Mouse (Mus musculus) monocyte, adult 2 months (primary cell): Measurements from ENCODE around the gene Actn2.

Experiments used
- DNase-seq, 2 experiments: peaks; one replicate each; pipeline ENCODE4 v3.0.0; 2022; ENCODE audit warnings: low spot score in 2 of 2, low read depth in 1 of 2

The Actn2 gene

DNA sequence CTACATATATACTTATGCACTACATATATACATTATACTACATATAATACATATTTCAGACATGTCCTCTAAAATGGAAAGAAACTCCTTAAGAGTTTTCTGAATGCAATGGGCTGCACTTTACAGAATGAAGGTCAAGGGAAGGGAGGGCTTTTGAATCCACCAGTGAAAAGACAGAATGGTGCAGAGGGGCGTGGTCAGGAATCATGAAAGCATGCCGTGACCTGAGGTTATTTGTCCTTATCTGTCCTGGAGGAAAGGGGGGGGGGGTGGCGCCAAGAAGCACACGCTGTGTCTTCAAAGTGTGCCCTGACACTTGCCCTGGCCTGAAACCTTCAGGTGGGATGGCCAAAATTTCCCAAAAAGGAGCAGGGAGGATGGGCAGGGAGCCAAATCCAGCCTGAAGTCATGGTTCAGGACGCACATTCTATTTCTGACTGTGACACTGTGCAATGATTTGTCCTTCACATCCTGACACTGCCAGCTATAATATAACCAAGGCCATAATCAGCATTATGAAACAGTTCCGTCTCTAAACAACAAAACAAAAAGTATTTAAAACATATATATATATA lies 23.3 kb downstream of the Actn2 start:
- no peak for DNase-seq

DNA sequence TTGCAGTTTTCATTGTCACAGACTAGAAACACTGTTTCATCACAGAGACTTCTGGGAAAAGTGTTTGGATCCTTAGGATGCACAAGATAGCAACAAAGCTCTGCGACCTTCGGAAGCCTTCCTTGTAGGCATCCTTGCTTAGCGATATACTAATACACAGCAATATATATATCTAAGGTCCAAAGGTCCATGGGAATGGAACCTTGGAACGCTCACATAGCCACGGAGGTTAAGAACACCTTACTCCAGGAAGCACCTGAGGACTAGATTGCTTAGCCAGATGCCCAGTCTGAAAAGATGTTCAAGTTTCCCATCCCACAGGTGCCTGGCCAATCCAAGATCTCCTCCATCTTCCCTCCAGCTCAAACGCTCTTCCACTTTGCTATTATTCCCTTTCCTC lies 26.4 kb downstream of the Actn2 start:
- DNase-seq = no peak

DNA sequence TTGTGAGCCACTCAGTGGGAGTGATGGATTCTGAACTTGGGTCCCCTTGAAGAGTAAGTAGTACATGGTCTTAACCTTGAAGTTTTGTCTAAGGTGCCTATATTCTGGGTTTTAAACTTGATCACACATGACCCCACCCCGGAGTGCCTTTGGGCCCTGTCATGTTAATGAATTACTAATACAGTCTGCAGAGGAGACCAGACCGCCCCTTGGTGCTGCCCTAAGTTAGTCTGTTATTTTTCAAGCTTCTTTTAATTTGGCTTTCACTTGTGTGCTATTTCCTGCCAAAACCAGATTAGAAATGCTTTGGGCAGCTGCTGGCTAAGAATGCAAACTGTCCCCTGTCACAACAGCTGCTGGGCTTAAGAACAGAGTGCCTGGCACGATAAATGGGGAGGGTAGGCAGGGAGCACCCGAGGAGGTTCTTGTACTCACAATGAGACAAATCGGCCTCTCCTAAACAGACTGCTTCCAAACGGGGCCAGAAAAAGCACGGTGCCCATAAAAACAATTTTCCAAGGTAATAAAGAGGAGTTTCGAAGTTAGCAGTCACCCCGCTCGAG lies 28.5 kb downstream of the Actn2 start:
- DNase-seq = no peak

DNA sequence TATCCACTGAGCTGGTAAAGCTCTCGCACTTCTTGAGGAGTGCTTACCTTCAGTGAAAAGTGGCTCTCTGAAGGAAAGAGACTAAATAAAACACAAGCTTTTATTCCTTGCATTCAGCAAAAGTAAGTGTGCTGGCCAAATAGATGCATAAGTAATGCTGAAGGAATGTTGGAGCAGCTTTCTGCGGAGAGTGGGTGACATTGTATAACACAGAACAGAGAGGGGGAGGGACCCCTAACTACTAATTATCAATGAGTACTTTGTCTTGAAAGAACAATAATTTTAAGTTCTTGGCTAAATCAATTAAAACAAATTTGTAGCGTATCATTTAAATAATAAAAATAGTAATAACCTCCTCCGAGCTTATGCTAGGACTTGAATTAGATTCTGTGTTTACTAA lies 29.2 kb downstream of the Actn2 start:
- no peak for DNase-seq

DNA sequence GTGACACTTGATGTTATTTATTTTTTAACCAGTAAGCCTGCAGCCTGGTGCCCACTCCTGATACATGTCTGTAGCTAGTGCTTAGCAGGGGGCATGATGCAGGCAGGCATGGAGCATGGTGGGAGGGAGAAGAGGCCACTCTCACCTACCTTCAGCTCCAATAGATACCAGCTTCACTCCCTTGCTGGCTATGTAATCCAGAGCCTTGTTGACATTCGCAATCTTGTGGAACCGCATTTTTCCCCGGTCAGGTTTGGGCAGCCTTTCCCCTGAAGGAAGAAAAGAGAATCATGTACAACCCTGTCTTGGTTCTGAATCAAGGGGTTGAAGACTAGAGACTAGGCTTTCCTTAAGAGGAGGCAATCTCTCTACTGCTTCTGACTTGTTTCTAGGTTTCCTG lies 31.1 kb downstream of the Actn2 start:
- no peak for DNase-seq

DNA sequence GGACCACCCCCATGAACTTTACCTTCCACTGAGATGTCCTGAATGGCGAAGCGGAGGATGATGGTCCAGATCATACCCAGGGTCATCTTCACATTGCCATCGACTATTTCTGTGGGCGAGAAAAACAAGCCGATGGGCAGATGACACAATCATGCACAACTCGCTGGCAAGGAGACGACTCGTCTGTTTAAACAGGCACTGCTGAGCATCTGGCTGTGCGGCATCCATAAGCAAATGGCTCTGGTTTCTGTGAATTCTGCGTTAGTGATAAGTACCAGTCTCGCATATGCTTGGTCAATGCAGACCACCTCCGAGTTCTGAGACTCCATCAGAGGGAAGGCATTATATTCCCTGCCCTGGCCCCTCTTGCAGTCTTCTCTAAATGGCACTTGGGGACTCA lies 31.7 kb downstream of the Actn2 start:
- no peak for DNase-seq

DNA sequence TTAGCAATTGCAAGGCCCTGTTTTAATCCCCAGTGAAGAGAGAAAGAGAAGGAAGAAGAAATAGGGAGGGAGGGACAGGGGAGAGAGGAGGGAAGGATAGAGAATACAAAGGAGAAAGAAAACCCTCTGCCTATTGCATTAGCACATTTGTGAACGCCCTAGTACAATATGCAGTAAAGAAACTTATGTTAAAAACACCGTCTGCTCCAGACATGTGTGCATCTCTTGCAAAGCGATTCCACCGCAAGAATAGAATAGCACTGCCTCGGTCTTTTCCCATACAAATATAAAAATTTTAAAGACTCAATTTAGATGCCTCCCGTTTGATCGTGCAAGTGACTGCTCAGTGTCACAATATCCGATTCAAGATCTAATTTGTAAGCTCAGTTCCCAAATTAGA lies 32.1 kb downstream of the Actn2 start:
- DNase-seq = no peak

DNA sequence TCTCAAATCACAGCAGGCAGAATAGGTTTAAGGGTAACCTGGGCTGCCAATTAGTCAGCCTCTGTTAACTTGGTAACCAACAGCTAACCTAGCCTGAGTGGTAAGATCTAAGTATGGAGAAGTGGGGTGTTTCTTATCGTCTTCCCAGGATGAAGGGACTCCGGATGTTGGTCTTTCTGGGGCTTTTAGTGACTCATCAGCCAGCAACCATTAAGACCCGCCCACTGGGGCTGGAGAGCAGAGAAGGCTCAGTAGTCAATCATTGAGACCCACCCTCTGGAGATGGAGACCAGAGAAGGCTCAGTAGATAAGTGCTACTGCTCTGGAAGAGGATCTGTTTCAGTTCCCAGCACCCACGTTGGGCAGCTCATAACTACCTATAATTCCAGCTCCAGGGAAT lies 33.3 kb downstream of the Actn2 start:
- DNase-seq = no peak

DNA sequence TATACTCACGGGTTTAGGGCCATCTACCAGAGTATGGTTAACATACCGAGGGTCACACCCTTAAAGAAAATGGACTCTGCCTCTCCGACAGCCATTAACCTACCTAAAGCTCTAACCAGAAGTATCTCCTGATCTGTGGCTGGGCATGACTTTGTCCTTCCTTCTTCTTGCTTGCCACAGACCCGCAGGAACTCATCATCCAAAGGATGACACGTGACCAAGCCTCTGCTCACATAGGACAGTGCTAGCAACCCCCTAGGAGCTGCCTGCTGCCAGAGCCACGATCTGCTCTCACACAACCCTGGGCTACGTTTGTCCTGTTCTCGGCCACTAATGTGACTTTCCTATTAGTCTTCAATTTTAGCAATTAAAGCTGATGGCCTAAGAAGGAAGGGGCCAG lies 35.0 kb downstream of the Actn2 start:
- no peak for DNase-seq

DNA sequence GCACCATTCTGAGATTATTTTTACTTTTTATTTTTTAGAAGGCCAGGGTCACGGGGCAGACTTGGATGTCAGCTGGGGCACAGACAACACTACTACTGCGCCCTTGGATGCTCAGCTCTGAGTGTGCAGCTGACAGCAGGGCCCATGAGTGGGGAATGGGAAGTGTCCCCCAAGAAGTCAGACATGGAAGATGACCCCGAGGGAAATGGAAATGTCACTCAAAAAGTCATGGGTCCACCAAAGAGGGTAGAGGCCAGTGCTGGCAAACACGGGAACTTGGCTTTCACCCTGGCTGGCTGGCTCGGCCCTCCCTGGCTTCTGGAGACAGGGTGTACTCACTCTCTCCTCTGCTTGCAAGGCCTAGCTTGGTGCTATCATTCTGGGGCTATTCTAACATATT lies 35.6 kb downstream of the Actn2 start:
- no peak for DNase-seq

DNA sequence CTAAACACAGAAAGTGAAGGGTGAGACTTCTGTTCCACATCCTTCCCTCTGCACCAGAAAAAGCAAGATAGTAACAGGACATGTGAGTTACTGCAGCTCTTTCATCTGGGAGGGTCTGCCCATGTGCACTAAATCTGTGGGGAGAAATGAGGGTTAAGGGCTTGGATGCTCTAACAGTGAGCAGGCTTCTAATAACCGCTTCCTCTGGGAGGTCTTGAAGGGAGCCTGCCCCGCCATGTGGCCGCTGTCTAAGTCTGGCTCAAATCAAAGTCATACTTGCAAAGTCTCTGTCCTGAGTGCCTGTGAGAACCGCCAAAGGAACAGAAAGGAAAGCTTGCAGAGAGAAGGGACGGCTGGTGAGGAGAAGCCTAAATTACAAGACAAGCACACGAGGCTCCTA lies 42.8 kb downstream of the Actn2 start:
- DNase-seq = no peak

DNA sequence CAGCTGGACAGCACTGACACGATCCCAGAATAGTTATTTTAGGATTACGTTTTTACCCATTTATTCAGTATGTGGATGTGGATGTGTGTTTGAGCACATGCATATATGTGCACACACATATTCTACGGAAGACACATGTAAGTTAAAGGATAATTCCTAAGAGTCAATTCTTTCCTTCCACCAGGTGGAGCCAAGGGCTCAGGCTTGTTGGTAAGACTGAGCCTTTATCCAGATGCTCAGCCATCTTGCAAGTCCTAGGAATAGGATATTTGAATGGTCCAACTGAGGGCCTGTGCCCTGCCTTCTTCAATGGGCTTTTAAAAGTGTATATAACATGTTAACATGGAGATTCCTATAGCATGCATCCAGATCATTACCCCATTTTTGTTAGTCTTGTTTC lies 43.9 kb downstream of the Actn2 start:
- no peak for DNase-seq

DNA sequence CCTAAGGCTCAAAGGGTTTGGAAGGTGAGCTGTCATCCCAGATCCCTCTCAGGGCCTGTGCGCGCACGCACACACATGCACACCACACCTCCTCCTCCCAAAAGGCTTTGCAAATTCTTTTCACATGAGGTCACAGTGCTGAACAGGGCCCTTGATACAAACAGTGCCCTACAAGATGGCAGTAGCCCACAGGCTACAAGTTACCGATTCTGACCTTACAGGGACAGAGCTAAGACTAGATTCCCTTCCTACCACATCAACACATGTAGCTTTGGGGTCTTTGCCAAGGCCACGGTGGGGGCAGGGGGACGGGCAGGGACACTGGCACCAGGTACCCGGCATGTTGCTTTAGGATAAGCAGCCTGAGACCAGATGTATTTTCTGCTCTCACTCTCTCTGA lies 46.8 kb downstream of the Actn2 start:
- no peak for DNase-seq

DNA sequence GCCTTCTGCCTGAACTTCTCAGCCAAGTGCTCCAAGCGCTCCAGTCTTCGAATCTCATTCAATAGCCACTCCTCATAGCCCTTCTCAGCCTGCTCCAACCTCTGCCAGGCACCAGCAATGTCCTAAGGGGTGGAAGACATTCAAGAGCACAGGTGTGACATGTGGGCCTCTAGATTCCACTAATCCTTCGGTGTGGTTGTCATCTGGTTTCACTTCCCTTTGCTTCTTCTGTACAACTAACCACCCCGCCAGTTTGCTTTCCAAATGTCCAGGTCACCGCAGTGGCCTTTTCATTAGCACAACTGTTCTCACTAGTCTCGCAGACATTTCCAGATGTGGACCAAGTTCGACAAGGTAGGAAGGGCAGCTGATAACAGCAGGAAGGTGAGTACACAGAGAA lies 49.9 kb downstream of the Actn2 start:
- DNase-seq = no peak

DNA sequence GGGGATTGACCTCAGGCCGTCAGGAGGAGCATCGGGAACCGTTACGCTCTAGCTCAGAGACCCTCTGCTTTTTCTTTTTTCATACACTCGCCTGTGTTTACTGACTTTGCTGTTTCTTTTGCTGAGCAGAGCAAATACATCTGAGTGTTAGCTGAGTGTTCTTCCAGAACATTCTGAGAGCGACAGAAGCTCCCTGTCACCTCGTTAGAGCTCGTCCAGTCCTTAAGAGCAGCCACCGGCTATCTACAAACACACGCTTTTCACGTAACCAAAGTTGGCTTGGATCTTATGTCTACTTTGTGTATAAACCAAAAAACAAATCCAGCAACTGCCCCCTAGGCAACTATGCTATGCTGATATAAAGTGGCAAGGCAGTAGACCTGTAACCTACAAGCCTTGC lies 56.0 kb downstream of the Actn2 start:
- no peak for DNase-seq

DNA sequence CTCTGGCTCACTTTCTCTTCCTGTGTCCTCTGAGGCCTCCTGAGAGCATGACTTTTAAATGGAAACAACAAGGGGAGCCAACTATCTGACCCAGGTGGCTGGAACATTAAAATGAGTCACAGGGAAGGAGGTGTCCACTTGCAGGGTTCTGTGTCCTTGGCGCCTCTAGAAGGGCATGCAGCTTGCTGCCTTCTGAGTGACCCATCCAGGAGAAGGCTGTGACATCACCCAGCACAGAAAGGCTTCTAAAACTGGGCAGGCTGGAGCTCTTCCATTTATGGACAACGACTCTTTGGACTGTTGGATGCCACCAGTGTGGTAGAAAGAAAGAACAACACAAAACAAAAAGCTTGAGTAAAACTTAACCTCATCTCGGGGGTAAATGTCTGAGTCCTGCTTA lies 56.7 kb downstream of the Actn2 start:
- DNase-seq = no peak

DNA sequence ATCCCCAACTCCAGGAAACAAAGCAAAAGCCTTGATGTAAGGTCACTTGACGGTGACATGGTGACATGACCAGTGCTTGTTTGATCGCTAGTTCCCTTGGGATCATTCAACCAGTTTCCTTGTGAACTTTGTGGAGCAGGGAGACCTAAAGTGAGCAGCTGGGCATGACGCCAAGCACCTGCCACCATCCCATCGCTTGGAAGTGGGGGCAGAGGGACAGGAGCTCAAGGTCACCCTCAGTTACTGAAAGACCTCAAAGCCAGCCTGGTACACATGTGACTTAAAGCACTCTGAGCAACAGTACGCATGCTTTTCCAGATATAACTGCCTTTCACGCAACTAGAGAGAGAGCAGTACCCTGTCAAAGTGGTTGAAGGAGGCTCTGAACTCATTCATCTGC lies 65.8 kb downstream of the Actn2 start:
- DNase-seq = no peak

DNA sequence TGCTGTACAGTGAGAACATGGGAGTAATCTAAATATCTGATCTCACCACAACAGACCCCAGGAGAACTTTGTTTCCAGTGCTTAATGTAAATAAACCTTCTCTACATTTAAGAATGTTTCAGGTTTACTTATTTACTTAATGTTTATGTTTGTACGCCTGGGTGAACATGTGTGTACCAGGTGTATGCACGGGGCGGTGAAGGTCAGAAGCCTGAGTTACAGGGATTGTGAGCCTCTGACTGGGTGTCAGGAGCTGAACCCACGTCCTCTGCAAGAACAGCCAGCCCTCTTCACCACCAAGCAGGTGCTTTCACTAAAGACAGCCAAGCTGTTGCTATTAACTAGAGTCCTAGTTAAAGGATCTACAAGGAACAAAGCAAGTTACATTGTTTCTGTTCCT lies 66.3 kb downstream of the Actn2 start:
- no peak for DNase-seq

DNA sequence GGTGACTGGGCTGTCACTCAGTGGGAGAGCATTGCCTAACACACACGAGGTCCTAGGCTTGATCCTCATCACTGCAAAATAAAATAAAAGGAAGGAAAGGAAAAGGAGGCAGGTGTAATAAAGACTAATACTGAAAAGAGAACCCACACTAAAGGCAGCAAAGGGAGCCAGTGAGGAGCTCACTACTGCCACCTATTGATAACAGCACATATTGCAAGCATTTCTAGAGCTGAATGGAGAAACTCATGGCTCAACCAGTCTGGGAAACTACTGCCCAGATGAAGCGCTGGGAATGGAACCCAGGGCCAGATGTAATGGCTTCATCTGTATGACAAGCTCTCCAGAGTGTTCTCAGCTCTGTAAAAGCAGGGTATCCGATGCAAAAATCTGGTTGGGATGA lies 67.6 kb downstream of the Actn2 start:
- no peak for DNase-seq

DNA sequence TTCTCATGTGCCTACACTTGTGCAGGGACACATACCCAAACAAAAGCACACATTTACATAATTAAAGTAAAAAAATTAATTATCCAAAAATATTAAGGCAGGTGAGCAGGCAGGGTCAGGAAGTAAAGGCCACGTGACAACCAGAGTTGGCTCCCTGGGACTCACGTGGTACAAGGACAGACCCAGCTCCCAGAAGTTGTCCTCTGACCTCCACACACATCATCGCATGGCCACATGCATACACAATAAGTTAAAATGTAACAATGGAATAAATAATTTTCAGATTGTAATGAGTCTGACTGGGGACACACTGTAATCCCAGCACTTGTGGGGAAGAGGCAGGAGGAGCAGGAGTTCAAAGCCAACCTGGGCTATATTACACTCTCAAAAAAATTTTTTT lies 72.6 kb downstream of the Actn2 start:
- DNase-seq = no peak

DNA sequence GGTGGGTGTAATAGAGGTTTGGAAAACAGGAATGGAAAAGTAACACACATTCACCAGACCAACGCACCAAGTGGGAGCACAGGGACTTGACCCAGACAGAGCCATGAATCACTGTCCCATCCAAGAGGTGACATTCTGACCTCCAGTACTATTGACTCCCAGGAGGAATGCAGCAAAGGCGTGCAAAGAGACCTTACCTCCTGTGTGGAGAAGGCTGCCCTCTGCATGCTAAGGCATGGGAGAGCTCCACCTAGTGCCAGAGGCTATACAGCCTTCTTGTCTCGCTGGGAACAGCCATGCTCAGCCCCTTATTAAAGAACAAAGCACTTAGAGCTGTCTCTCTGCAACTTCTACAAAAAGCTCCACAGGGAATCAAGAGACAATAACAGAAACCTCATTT lies 73.5 kb downstream of the Actn2 start:
- no peak for DNase-seq

DNA sequence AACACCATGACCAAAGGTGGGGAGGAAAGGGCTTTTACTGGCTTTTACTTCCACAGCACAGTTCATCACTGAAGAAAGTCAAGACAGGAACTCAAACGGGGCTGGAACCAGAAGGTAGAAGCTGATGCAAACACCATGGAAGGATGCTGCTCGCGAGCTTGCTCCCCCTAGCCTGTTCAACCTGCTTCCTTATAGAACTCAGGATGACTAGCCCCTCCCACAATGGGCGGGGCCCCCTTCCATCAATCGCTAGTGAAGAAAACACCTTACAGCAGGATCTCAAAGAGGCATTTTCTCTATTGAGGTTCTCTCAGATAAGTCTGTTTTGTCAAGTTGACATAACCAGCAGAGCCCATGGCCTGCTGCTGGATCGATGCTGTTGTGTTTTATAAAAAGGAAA lies 76.6 kb downstream of the Actn2 start:
- no peak for DNase-seq

DNA sequence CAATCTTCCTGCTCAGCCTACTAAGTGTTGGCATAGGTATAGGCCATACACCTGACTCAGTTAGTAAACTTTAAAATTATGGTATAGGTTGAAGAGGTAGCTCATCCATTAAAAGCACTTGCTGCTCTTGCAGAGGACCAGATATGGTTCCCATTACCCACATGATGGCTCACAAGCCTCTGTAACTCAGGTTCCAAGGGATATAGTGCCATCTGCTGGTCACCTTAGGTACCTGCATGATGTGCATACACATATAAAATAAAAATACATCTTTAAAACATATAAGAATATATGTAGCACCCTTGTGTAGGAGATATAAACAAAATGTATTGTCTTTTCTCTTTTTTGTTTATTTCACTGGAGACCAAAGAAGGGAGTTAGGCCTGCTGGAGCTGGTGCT lies 79.1 kb downstream of the Actn2 start:
- no peak for DNase-seq
